Mouse (Mus musculus): ENCODE results near the gene Smagp. TPM values are rescaled to one million over a fixed set of nuclear protein-coding genes. Genes with fewer than 3 reads are reported as not detected.

Gene Smagp
- polyA plus RNA-seq, 1 experiment = 102 TPM

DNA sequence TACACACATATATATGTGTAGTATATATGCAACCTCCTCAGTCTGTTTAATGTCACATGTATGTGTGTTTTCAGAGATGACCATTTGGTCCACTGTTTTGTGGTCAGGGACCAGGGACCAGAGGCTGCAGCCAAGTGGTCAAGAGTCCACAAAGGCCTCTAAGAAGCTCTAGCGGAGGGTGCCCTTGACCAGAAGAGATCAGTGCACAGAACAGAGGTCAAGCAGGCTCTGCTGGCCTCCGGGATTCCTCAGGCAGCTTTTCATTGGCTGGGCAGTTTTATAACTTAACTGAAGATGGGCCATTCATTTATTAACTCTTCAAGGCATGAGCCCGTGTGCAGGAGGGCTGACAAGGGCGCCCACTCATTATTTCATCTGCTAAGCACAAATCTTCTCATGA lies 49.6 kb downstream of the Smagp start:
- TF ChIP-seq POLR2A (IDR thresholded peaks at IDR 0.05; ENCODE audit: borderline replicate concordance, extremely low read depth, low read depth, low read length) (no peak), CTCF (IDR thresholded peaks at IDR 0.05; ENCODE audit: insufficient read depth, low read length) (no peak)
- Histone ChIP-seq H3K4me1 (ENCODE audit: control insufficient read depth, insufficient read depth, low read length) (no peaks in the 10 kb centered on the region), H3K4me3 (replicated peaks; ENCODE audit: extremely low read depth, low read depth, low read length) (no peak overlapping the region)
- 81% methylated on average over 4 of the region's 4 CpGs for WGBS
- no peak for DNase-seq

- TF ChIP-seq CTCF (IDR thresholded peaks at IDR 0.05; ENCODE audit: insufficient read depth, low read length) = no peak
- no peak overlapping the region for H3K4me3 ChIP-seq (replicated peaks; ENCODE audit: extremely low read depth, low read depth, low read length)
- H3K4me1 ChIP-seq (ENCODE audit: control insufficient read depth, insufficient read depth, low read length) = no peaks in the 10 kb centered on the region
- 94% methylated on average over 16 of the region's 16 CpGs for WGBS
- no peak for DNase-seq
Observed at GRCm38 (mm10) chr15:100585931-100586330, 50.8 kb downstream of the Smagp start.

GRCm38 (mm10) chr15:100580108-100580507 lies 56.6 kb downstream of the Smagp start:
- no peak for TF ChIP-seq POLR2A (IDR thresholded peaks at IDR 0.05; ENCODE audit: borderline replicate concordance, extremely low read depth, low read depth, low read length)
- no peak for TF ChIP-seq CTCF (IDR thresholded peaks at IDR 0.05; ENCODE audit: insufficient read depth, low read length)
- Histone ChIP-seq H3K4me3 (replicated peaks; ENCODE audit: extremely low read depth, low read depth, low read length) (no peak overlapping the region), H3K4me1 (ENCODE audit: control insufficient read depth, insufficient read depth, low read length) (no peaks in the 10 kb centered on the region)
- no peak for DNase-seq
- 93% methylated on average over 10 of the region's 10 CpGs for WGBS

GRCm38 (mm10) chr15:100577972-100578371 lies 58.8 kb downstream of the Smagp start:
- no peak for DNase-seq
- no peaks in the 10 kb centered on the region for H3K4me1 ChIP-seq (ENCODE audit: control insufficient read depth, insufficient read depth, low read length)
- no peak overlapping the region for H3K4me3 ChIP-seq (replicated peaks; ENCODE audit: extremely low read depth, low read depth, low read length)
- WGBS = 89% methylated on average over 16 of the region's 16 CpGs
- TF ChIP-seq CTCF (IDR thresholded peaks at IDR 0.05; ENCODE audit: insufficient read depth, low read length) (no peak), POLR2A (IDR thresholded peaks at IDR 0.05; ENCODE audit: borderline replicate concordance, extremely low read depth, low read depth, low read length) (no peak)

DNA sequence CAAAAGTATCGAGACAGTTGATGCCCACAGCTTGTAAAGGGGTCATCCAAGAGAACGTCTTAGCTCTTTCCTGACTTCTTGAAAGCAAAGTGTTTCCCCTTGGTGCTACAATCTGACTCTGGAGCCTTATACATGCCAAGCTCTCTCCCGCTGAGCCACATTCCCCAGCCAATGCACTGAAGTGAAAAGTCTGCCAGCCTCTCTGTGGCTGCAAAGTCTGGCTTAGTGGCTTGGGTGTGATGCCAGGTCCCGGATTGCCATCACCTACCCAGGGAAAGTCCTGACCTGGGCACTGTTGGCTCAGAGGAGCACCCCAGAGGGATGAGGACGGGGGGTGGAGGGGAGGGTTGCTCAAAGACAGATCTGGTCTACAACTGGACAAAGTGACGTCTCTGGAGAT lies 59.9 kb downstream of the Smagp start:
- Histone ChIP-seq H3K4me1 (ENCODE audit: control insufficient read depth, insufficient read depth, low read length) (no peaks in the 10 kb centered on the region), H3K4me3 (replicated peaks; ENCODE audit: extremely low read depth, low read depth, low read length) (no peak overlapping the region)
- 82% methylated on average over 6 of the region's 6 CpGs for WGBS
- TF ChIP-seq POLR2A (IDR thresholded peaks at IDR 0.05; ENCODE audit: borderline replicate concordance, extremely low read depth, low read depth, low read length) = no peak
- TF ChIP-seq CTCF (IDR thresholded peaks at IDR 0.05; ENCODE audit: insufficient read depth, low read length) = no peak
- DNase-seq = no peak

DNA sequence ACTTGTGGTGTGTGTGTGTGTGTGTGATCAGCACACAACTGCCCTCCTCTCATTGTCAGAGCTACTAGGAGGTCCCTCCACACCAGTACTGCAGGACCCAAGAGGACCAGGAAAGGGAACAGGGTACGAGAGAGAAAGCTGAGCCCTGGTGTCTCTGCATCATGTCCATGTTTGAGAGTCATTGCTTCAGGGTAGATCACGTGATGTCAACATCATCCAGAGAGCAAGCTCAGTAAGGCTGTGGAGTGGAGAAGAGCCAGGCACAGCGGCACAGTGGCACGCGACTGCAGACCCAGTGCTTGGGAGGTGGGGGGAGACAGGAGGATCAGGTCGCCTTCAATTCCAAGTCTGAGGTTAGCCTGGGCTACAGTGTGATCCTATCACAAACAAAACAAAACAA lies 60.3 kb downstream of the Smagp start:
- Histone ChIP-seq H3K4me1 (ENCODE audit: control insufficient read depth, insufficient read depth, low read length) (no peaks in the 10 kb centered on the region), H3K4me3 (replicated peaks; ENCODE audit: extremely low read depth, low read depth, low read length) (no peak overlapping the region)
- no peak for DNase-seq
- TF ChIP-seq CTCF (IDR thresholded peaks at IDR 0.05; ENCODE audit: insufficient read depth, low read length) = no peak
- WGBS = 89% methylated on average over 6 of the region's 6 CpGs

- TF ChIP-seq POLR2A (IDR thresholded peaks at IDR 0.05; ENCODE audit: borderline replicate concordance, extremely low read depth, low read depth, low read length) (no peak), CTCF (IDR thresholded peaks at IDR 0.05; ENCODE audit: insufficient read depth, low read length) (no peak)
- no peak for DNase-seq
- Histone ChIP-seq H3K4me3 (replicated peaks; ENCODE audit: extremely low read depth, low read depth, low read length) (no peak overlapping the region), H3K4me1 (ENCODE audit: control insufficient read depth, insufficient read depth, low read length) (no peaks in the 10 kb centered on the region)
- WGBS = 82% methylated on average over 12 of the region's 12 CpGs
Observed at GRCm38 (mm10) chr15:100575366-100575765, 61.4 kb downstream of the Smagp start.

- Histone ChIP-seq H3K4me1 (ENCODE audit: control insufficient read depth, insufficient read depth, low read length) (no peaks in the 10 kb centered on the region), H3K4me3 (replicated peaks; ENCODE audit: extremely low read depth, low read depth, low read length) (no peak overlapping the region)
- TF ChIP-seq CTCF (IDR thresholded peaks at IDR 0.05; ENCODE audit: insufficient read depth, low read length) = no peak
- no peak for TF ChIP-seq POLR2A (IDR thresholded peaks at IDR 0.05; ENCODE audit: borderline replicate concordance, extremely low read depth, low read depth, low read length)
- DNase-seq = no peak
- WGBS = 60% methylated on average over 2 of the region's 2 CpGs
Observed at GRCm38 (mm10) chr15:100574378-100574777, 62.4 kb downstream of the Smagp start.

GRCm38 (mm10) chr15:100573946-100574345 lies 62.8 kb downstream of the Smagp start:
- 33% methylated on average over 6 of the region's 6 CpGs for WGBS
- TF ChIP-seq POLR2A (IDR thresholded peaks at IDR 0.05; ENCODE audit: borderline replicate concordance, extremely low read depth, low read depth, low read length) = no peak
- TF ChIP-seq CTCF (IDR thresholded peaks at IDR 0.05; ENCODE audit: insufficient read depth, low read length) = no peak
- Histone ChIP-seq H3K4me1 (ENCODE audit: control insufficient read depth, insufficient read depth, low read length) (no peaks in the 10 kb centered on the region), H3K4me3 (replicated peaks; ENCODE audit: extremely low read depth, low read depth, low read length) (no peak overlapping the region)
- DNase-seq = no peak

Other genes starting within 250 kb of the Smagp start
- gene Gm5475, start 214.8 kb downstream of the Smagp start, polyA plus RNA-seq (2012; rRNA removed) = not detected in 2 replicates
- 35.5 and 53.2 TPM in 2 replicates for gene Slc11a2, start 211.9 kb downstream of the Smagp start, polyA plus RNA-seq (2012; rRNA removed)
- 32.6 and 44.4 TPM in 2 replicates for gene Letmd1, start 167.9 kb downstream of the Smagp start, polyA plus RNA-seq (2012; rRNA removed)
- 2.8 and 3.0 TPM in 2 replicates for gene Csrnp2, start 141.5 kb downstream of the Smagp start, polyA plus RNA-seq (2012; rRNA removed)
- gene Tfcp2, start 84.9 kb downstream of the Smagp start, polyA plus RNA-seq (2012; rRNA removed) = 7.7 and 8.2 TPM in 2 replicates
- gene Pou6f1, start 37.0 kb downstream of the Smagp start, polyA plus RNA-seq (2012; rRNA removed) = 34.8 and 40.2 TPM in 2 replicates
- gene Dazap2, start 21.6 kb downstream of the Smagp start, polyA plus RNA-seq (2012; rRNA removed) = 846 and 1,111 TPM in 2 replicates
- 19.1 and 23.9 TPM in 2 replicates for gene Bin2, start 32.6 kb upstream of the Smagp start, polyA plus RNA-seq (2012; rRNA removed)
- gene Cela1, start 51.0 kb upstream of the Smagp start, polyA plus RNA-seq (2012; rRNA removed) = 4.7 and 17.3 TPM in 2 replicates
- gene Galnt6, start 92.4 kb upstream of the Smagp start, polyA plus RNA-seq (2012; rRNA removed) = 3.8 and 4.0 TPM in 2 replicates
- gene Slc4a8, start 124.8 kb upstream of the Smagp start, polyA plus RNA-seq (2012; rRNA removed) = 4.3 and 4.4 TPM in 2 replicates
- 0.14 and 0.27 TPM in 2 replicates for gene Scn8a, start 232.9 kb upstream of the Smagp start, polyA plus RNA-seq (2012; rRNA removed)